Mouse (Mus musculus) lung, adult 2 months (tissue): ENCODE results near the gene Aqp12. TPM values are rescaled to one million over a fixed set of nuclear protein-coding genes. Genes with fewer than 3 reads are reported as not detected.
A peak's percentile ranks its signal among the peaks of the same experiment; 100 is the strongest.

ENCODE experiments used
- DNase-seq: peaks from one replicate; pipeline ENCODE4 v3.0.0; 2022
- H3K4me1 ChIP-seq: fragments of 200-500 bp; 2 replicates; pipeline ENCODE4 v1.6.1; 2011; ENCODE audit warnings: low read length; ENCODE audit not compliant: control insufficient read depth, insufficient read depth
- H3K4me3 ChIP-seq: fragments of 200-500 bp; replicated peaks from 2 replicates; pipeline ENCODE3; 2011; ENCODE audit warnings: low read depth, mild to moderate bottlenecking, control low read depth, low read length; ENCODE audit errors: extremely low read depth
- CTCF ChIP-seq: fragments of 200-500 bp; IDR thresholded peaks from 2 replicates; pipeline ENCODE4 v1.5.1; 2011; ENCODE audit warnings: mild to moderate bottlenecking, low read length, control low read depth; ENCODE audit not compliant: insufficient read depth
- POLR2A ChIP-seq: fragments of 200-500 bp; IDR thresholded peaks from 2 replicates; pipeline ENCODE4 v1.6.1; 2011; ENCODE audit warnings: low read depth, mild to moderate bottlenecking, control low read depth, low read length, borderline replicate concordance; ENCODE audit errors: extremely low read depth
- WGBS: fragments of 180-500 bp; shearing (Covaris S2); methylation state at CpG from one replicate; pipeline ENCODE4 v1.1.7; 2018; 5-methylcytosine and 5-hydroxymethylcytosine counted together
- polyA plus RNA-seq: library from polyadenylated mRNA; depleted of rRNA; stranded (reverse); fragments of >200 nt; gene quantifications from 2 replicates; pipeline ENCODE4 v1.2.3, GENCODE M21; 2012

Aqp12 gene
- polyA plus RNA-seq, 1 experiment: not detected

- Histone ChIP-seq H3K4me3 (no peak overlapping the region), H3K4me1 (peaks cover 9% of the 10 kb centered on the region)
- DNase-seq: no peak
- WGBS: 61% methylated on average over 7 of the region's 7 CpGs
- TF ChIP-seq CTCF (no peak), POLR2A (no peak)
Measured at GRCm38 (mm10) chr1:92981056-92981845, 24.9 kb upstream of the Aqp12 start.

DNA sequence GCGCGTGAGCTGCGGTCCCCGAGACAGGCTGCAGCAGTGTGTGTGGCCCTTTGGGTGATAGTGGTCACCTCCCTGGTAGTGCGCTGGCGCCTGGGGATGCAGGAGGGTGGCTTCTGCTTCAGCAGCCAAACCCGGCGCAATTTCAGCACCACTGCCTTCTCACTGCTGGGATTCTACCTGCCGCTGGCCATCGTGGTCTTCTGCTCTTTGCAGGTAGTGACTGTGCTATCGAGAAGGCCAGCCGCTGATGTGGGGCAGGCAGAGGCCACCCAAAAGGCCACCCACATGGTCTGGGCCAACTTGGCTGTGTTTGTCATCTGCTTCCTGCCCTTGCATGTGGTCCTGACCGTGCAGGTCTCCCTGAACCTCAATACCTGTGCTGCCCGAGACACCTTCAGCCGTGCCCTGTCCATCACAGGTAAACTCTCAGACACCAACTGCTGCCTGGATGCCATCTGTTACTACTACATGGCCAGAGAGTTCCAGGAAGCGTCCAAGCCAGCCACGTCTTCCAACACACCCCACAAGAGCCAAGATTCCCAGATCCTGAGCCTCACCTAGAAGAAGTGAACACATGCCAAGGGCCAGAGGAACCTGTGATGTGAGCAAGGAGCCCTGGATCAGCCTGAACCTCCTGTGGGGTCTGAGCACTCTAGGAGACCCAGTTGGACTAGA lies 23.1 kb upstream of the Aqp12 start:
- TF ChIP-seq POLR2A: no peak
- no peak for TF ChIP-seq CTCF
- peaks cover 9% of the 10 kb centered on the region for H3K4me1 ChIP-seq
- no peak for DNase-seq
- H3K4me3 ChIP-seq: no peak overlapping the region
- 89% methylated on average over 17 of the region's 17 CpGs for WGBS

GRCm38 (mm10) chr1:92984999-92985398 lies 21.1 kb upstream of the Aqp12 start:
- DNase-seq: no peak
- H3K4me1 ChIP-seq: peaks cover 4% of the 10 kb centered on the region
- no peak overlapping the region for H3K4me3 ChIP-seq
- TF ChIP-seq POLR2A (no peak), CTCF (0 out of 2 replicates have a peak, but pooled peaks have one; percentile 2)
- 86% methylated on average over 5 of the region's 5 CpGs for WGBS

DNA sequence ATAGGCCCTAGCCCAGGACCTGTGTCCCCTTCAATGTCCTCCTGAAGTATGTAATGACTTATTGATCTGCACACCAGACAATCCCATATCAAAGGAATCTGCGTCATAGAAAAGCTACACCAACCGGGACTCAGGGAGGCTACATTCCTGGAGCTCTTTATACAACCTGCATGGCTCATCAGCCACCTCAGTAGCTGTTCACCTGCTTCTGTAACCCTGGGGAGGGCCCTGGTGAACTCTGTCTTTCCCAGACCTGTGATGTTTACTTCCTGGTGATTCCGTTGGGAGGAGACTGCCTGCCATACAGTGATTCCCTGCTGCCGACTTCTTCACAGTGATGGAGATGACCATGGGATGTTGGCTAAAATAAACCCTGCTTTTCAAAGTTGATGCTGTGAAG lies 17.2 kb upstream of the Aqp12 start:
- 61% methylated on average over 4 of the region's 4 CpGs for WGBS
- TF ChIP-seq CTCF: no peak
- TF ChIP-seq POLR2A: no peak
- H3K4me3 ChIP-seq: no peak overlapping the region
- no peak for DNase-seq
- H3K4me1 ChIP-seq: no peaks in the 10 kb centered on the region

- TF ChIP-seq CTCF (no peak), POLR2A (no peak)
- Histone ChIP-seq H3K4me3 (no peak overlapping the region), H3K4me1 (no peaks in the 10 kb centered on the region)
- DNase-seq: peak; percentile 1
- WGBS: 53% methylated on average over 4 of the region's 4 CpGs
Measured at GRCm38 (mm10) chr1:92989891-92990290, 16.2 kb upstream of the Aqp12 start.

DNA sequence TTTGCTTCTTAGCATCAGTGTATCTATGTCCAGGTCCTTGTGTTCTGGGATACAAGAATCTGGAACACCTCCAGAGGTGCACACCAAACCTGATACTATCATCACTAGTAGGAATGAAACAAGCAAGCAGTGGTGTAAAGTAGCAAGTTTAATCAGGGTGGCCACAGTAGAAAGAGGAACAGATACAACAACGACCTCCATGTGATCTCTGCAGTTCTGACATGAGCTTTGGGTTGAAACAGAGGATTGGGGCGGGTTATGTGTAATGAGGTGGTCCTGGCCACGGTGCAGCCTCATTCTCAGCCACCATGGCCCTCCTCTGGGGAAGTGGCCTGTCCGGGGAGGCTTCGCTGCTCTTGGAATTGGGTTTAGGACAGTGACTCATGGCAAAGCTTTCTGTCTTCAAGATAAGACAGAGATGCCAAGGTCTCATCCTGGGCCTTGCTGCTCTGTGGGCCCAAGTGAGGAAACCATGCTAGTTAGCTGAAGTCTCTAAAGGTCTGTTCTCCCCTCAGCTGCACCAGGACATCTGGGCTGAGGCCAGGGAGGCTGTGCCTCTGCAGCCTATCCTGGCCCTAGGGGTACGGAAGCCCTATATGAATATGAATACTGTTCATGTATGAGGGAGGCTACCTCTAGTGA lies 13.8 kb upstream of the Aqp12 start:
- TF ChIP-seq POLR2A (no peak), CTCF (no peak)
- DNase-seq: no peak
- H3K4me1 ChIP-seq: no peaks in the 10 kb centered on the region
- no peak overlapping the region for H3K4me3 ChIP-seq
- 77% methylated on average over 6 of the region's 6 CpGs for WGBS

DNA sequence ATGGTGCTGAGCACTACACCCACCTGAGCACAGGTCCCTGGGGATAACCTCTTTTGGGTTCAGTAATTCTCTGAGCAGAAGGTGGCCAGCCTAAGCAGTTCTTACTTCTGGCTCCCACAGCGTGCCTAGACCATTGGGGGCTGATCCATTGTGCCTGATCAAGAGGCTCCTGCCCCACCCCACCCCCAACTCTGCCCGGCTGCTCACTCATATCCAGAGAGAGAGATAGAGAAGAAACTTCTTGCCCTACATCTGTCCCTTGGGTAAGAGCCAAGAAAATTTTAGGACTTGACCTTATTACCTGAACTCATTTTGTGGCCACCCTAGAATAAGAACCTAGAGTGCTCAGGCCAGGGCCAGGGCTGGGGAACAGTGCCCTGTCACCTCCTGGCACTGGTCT lies 13.3 kb upstream of the Aqp12 start:
- WGBS: 71% methylated on average over 2 of the region's 2 CpGs
- no peak for TF ChIP-seq POLR2A
- no peak for TF ChIP-seq CTCF

GRCm38 (mm10) chr1:93009196-93009595 lies 3.1 kb downstream of the Aqp12 start:
- DNase-seq: no peak
- Histone ChIP-seq H3K4me1 (no peaks in the 10 kb centered on the region), H3K4me3 (no peak overlapping the region)
- 54% methylated on average over 4 of the region's 4 CpGs for WGBS
- TF ChIP-seq CTCF (no peak), POLR2A (no peak)

More for the DNA sequence above, 13.3 kb upstream of the Aqp12 start:
- no peak overlapping the region for H3K4me3 ChIP-seq
- no peaks in the 10 kb centered on the region for H3K4me1 ChIP-seq
- DNase-seq: no peak

DNA sequence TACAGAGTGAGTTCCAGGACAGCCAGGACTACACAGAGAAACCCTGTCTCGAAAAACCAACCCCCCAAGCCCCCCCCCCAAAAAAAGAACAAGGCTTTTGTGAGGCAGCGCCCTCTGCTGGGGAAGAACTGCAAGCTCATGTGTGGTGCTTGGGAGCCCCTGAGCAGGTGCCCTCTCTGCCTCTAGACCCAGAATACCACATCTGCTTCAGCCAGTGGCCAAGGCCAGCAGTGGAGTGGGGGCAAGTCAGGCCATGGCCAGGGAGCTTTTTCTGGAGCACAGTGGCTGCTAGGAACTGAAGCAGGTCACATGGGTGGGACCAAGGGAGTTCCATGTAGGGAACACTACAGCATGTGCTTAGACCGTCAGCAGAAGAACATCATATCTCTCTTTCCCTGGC lies 4.6 kb downstream of the Aqp12 start:
- peak; percentile 58 for TF ChIP-seq CTCF
- TF ChIP-seq POLR2A: no peak
- peak; percentile 24 for DNase-seq
- WGBS: 26% methylated on average over 3 of the region's 3 CpGs
- H3K4me3 ChIP-seq: no peak overlapping the region
- H3K4me1 ChIP-seq: no peaks in the 10 kb centered on the region
